In genomic region chr13:43795334-43795733, GRCm38 (mm10) we compare ENCODE assay signal across 10 mouse cellular contexts. TPM values are rescaled to one million over a fixed set of nuclear protein-coding genes. Genes with fewer than 3 reads are reported as not detected.
DNase-seq lines count a peak whose midpoint lies in the region; ATAC-seq and TF ChIP-seq lines count a peak whose summit lies in the region.
"Had no signal": no experiment of that assay in that cellular context is flagged by ENCODE, and none has a peak within 500 bp of the region (broad histone marks: within the 10 kb centered on the region; RNA-seq: fewer than 3 reads in every experiment).

No protein-coding gene starts in this region.

- no peak overlapping the region for H3K4me2 ChIP-seq in hindbrain, embryonic 16.5 days (ENCODE audit: low read length)
- H3K4me2 ChIP-seq in stomach, postnatal 0 days (replicated peaks; ENCODE audit: low read depth): no peak overlapping the region
- H3K4me2 ChIP-seq: liver, embryonic 13.5 days had no signal

- no peak for TF ChIP-seq EP300 in stomach, postnatal 0 days (optimal IDR thresholded peaks at IDR 0.05)

- no peaks in the 10 kb centered on the region for H3K27me3 ChIP-seq in hindbrain, embryonic 16.5 days (replicated peaks; ENCODE audit: control insufficient read depth, insufficient read depth, low read length)
- H3K27me3 ChIP-seq in stomach, postnatal 0 days (ENCODE audit: control insufficient read depth, insufficient read depth, low read length): no peaks in the 10 kb centered on the region
- H3K27me3 ChIP-seq: liver, embryonic 13.5 days had no signal

- ATAC-seq in hindbrain, embryonic 16.5 days: peak; percentile 48; the same call in 1 of the 2 replicates
- ATAC-seq in stomach, postnatal 0 days (ENCODE audit: low FRiP score, low TSS enrichment): no peak

- TF ChIP-seq CTCF in stomach, postnatal 0 days (IDR thresholded peaks at IDR 0.05; ENCODE audit: low read depth): peak; percentile 78

- no peaks in the 10 kb centered on the region for H3K36me3 ChIP-seq in hindbrain, embryonic 16.5 days (ENCODE audit: control insufficient read depth, insufficient read depth, low read length)
- no peaks in the 10 kb centered on the region for H3K36me3 ChIP-seq in stomach, postnatal 0 days (ENCODE audit: control insufficient read depth, insufficient read depth, low read length)
- H3K36me3 ChIP-seq: liver, embryonic 13.5 days had no signal

- no peak overlapping the region for H3K27ac ChIP-seq in hindbrain, embryonic 16.5 days (ENCODE audit: low read depth, low read length)
- H3K27ac ChIP-seq in stomach, postnatal 0 days (replicated peaks): no peak overlapping the region
- H3K27ac ChIP-seq: liver, embryonic 13.5 days had no signal

- WGBS in hindbrain, embryonic 16.5 days: 48% methylated on average over 8 of the region's 8 CpGs
- WGBS in stomach, postnatal 0 days: 40% methylated on average over 8 of the region's 8 CpGs

- H3K4me1 ChIP-seq in hindbrain, embryonic 16.5 days (ENCODE audit: control insufficient read depth, insufficient read depth, low read depth, low read length): no peaks in the 10 kb centered on the region; the same call in 1 of the 2 replicates
- H3K4me1 ChIP-seq in stomach, postnatal 0 days (replicated peaks; ENCODE audit: control insufficient read depth, insufficient read depth): no peaks in the 10 kb centered on the region
- H3K4me1 ChIP-seq: liver, embryonic 13.5 days had no signal

- H3K4me3 ChIP-seq in hindbrain, embryonic 16.5 days (ENCODE audit: low read length): no peak overlapping the region
- H3K4me3 ChIP-seq in stomach, postnatal 0 days (ENCODE audit: low read depth, low read length): no peak overlapping the region
- H3K4me3 ChIP-seq: erythroblast, embryonic 14.5 days; liver, embryonic 13.5 days had no signal

- intact Hi-C loops in left cerebral cortex, postnatal 14 days (cut with DNase I): loop anchor here (5.0 kb wide), 1 partner anchor 1182 kb away; no protein-coding TSS in a partner anchor

- H3K9ac ChIP-seq in hindbrain, embryonic 16.5 days (ENCODE audit: low read depth, low read length): no peak overlapping the region
- H3K9ac ChIP-seq in stomach, postnatal 0 days (ENCODE audit: low read length): no peak overlapping the region
- H3K9ac ChIP-seq: liver, embryonic 13.5 days had no signal

- DNase-seq in cerebellum, adult 18-20 months: peak; percentile 48 to 49
- no peak for DNase-seq in cerebellum, adult 9-11 months
- peak; percentile 33 to 62 for DNase-seq in left cerebral cortex, postnatal 14 days (ENCODE audit: low spot score in 2 of 2)
- DNase-seq in left cerebral cortex, adult 8-10 months (ENCODE audit: low spot score in 2 of 2): no peak
- DNase-seq in NIH3T3 (ENCODE audit: low read depth): peak; percentile 9
- no peak for DNase-seq in stomach, postnatal 0 days (ENCODE audit: low spot score)
- no peak for DNase-seq in spleen, postnatal 36 days (ENCODE audit: low spot score in 2 of 2)
- DNase-seq: liver, embryonic 13.5 days had no signal

- H3K9me3 ChIP-seq in hindbrain, embryonic 16.5 days (ENCODE audit: control insufficient read depth, low read length): no peaks in the 10 kb centered on the region
- no peaks in the 10 kb centered on the region for H3K9me3 ChIP-seq in stomach, postnatal 0 days (ENCODE audit: control insufficient read depth, low read length)
- H3K9me3 ChIP-seq: liver, embryonic 13.5 days had no signal

RNA-seq across cellular contexts. Expression of gene Cd83, which starts 10.8 kb away (rescaled TPM):
- 1 to 10 TPM; 5.5 to 6.4 TPM for total RNA-seq in left cerebral cortex, postnatal 14 days (2021)
- total RNA-seq in left cerebral cortex, adult 8-10 months (2022): 10 to 100 TPM; 11.8 to 14.6 (median 13.2) TPM
- polyA plus RNA-seq in hindbrain, embryonic 16.5 days (2015; fragmentation: Nextera tagmentation; extraction: Ambion mirVana): 33.9 and 36.4 TPM in 2 replicates
- polyA plus RNA-seq in stomach, postnatal 0 days (2015; fragmentation: Nextera tagmentation; extraction: Ambion mirVana): 2.1 and 2.9 TPM in 2 replicates
- polyA plus RNA-seq: erythroblast, embryonic 14.5 days had no signal

Comparison
In these comparisons a context has a peak if more than half of its experiments do, and no peak if none do; other contexts are left out.
1. DNase-seq: peak in cerebellum, adult 18-20 months (2 of 2), left cerebral cortex, postnatal 14 days (2 of 2) and NIH3T3 (single experiment); none in cerebellum, adult 9-11 months (single experiment), left cerebral cortex, adult 8-10 months (0 of 2), stomach, postnatal 0 days (single experiment) and spleen, postnatal 36 days (0 of 2).